Mouse (Mus musculus) cortical plate, adult 2 months (tissue): ENCODE results near the gene Slc22a1.

Source experiments
- CTCF ChIP-seq: fragments of 200-500 bp; IDR thresholded peaks from 2 replicates; pipeline ENCODE4 v1.5.1; 2011; ENCODE audit warnings: mild to moderate bottlenecking, control low read depth, low read length; ENCODE audit not compliant: insufficient read depth; ENCODE audit errors: extremely low read depth
- POLR2A ChIP-seq: fragments of 200-500 bp; IDR thresholded peaks from 2 replicates; pipeline ENCODE4 v1.6.1; 2011; ENCODE audit warnings: mild to moderate bottlenecking, low read length, control low read depth; ENCODE audit not compliant: insufficient read depth; ENCODE audit errors: extremely low read depth

GRCm38 (mm10) chr17:12664156-12664555 lies 11.5 kb downstream of the Slc22a1 start:
- TF ChIP-seq CTCF = no peak
- no peak for TF ChIP-seq POLR2A
